Comparison of ENCODE assay signal across 19 mouse cellular contexts in the genomic region with DNA sequence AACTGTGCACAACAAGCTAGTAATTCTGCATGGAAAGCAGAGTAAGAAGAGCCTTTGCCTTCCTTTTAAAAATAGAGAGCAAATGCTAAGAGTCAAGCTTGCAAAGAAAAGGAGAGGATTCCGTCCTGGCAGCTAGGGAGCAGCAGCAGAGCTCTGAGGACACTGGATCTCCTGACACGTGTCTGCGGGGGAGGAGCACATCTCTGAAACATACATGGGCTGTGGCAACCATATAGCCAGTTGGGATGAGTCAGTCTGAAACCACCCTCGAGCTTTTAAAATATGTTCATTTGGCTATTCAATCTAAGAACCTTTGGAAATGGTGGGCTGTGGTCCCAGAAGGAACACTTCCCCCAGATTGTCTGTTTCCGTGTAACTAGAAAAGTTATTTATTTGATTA.
A peak's percentile ranks its signal among the peaks of the same experiment; 100 is the strongest.
DNase-seq lines count a peak whose midpoint lies in the region; ATAC-seq and TF ChIP-seq lines count a peak whose summit lies in the region.
"Had no signal": no experiment of that assay in that cellular context is flagged by ENCODE, and none has a peak within 500 bp of the region (broad histone marks: within the 10 kb centered on the region; RNA-seq: fewer than 3 reads in every experiment).

No protein-coding gene starts in this region.

- 87% methylated on average over 5 of the region's 5 CpGs for WGBS in midbrain, postnatal 0 days

- no peak overlapping the region for H3K4me3 ChIP-seq in midbrain, postnatal 0 days (ENCODE audit: low read depth, low read length)
- H3K4me3 ChIP-seq: heart, embryonic 13.5 days; hindbrain, embryonic 13.5 days; neural tube, embryonic 13.5 days had no signal

- H3K4me1 ChIP-seq in midbrain, postnatal 0 days (ENCODE audit: insufficient read depth, low read length): no peaks in the 10 kb centered on the region
- H3K4me1 ChIP-seq: hindbrain, embryonic 13.5 days; neural tube, embryonic 13.5 days had no signal

- ATAC-seq in midbrain, postnatal 0 days (ENCODE audit: low FRiP score): no peak
- ATAC-seq: activated CD4-positive, CD25-positive, alpha-beta regulatory T cell, adult 4 months; CD4-positive, CD25-positive, alpha-beta regulatory T cell, adult 4 months had no signal

- no peak for TF ChIP-seq CTCF in midbrain, postnatal 0 days (IDR thresholded peaks at IDR 0.05)

- H3K4me2 ChIP-seq in midbrain, postnatal 0 days (ENCODE audit: low read depth, low read length, poor library complexity, severe bottlenecking): no peak overlapping the region
- H3K4me2 ChIP-seq: heart, embryonic 13.5 days; hindbrain, embryonic 13.5 days; neural tube, embryonic 13.5 days had no signal

- no peak overlapping the region for H3K27ac ChIP-seq in midbrain, postnatal 0 days (ENCODE audit: low read depth, low read length)
- H3K27ac ChIP-seq: heart, embryonic 13.5 days; hindbrain, embryonic 13.5 days; neural tube, embryonic 13.5 days had no signal

- DNase-seq in adipocyte (ENCODE audit: low spot score): peak; percentile 67
- peak; percentile 13 to 55 for DNase-seq in frontal cortex, adult 2 months (ENCODE audit: extremely low spot score in 1 of 2, low spot score in 1 of 2)
- DNase-seq in layer of hippocampus, postnatal 10 days (ENCODE audit: low spot score in 2 of 2): peak; percentile 9 to 22
- peak; percentile 23 to 58 for DNase-seq in right cerebral cortex, adult 2 months (ENCODE audit: low spot score in 2 of 2)
- DNase-seq in heart, postnatal 25 days (ENCODE audit: low spot score): no peak
- no peak for DNase-seq in heart, postnatal 14 days
- DNase-seq in heart, adult 11 months: no peak
- no peak for DNase-seq in midbrain, postnatal 0 days (ENCODE audit: low spot score)
- DNase-seq: cerebellum, adult 11 months; cerebellum, postnatal 36 days; gastrocnemius, postnatal 25 days; kidney, adult 2 months; lung, adult 18-20 months; thymus, postnatal 4 days had no signal

- peaks cover 54% of the 10 kb centered on the region for H3K36me3 ChIP-seq in midbrain, postnatal 0 days (ENCODE audit: insufficient read depth, low read length)

- intact Hi-C loops in heart, postnatal 25 days (cut with DNase I): no loop called here
- intact Hi-C loops in heart, postnatal 14 days (cut with DNase I): no loop called here

- H3K9ac ChIP-seq in midbrain, postnatal 0 days (replicated peaks; ENCODE audit: low read length, poor library complexity, severe bottlenecking): no peak overlapping the region
- H3K9ac ChIP-seq: heart, embryonic 13.5 days; hindbrain, embryonic 13.5 days; neural tube, embryonic 13.5 days had no signal

- no peaks in the 10 kb centered on the region for H3K9me3 ChIP-seq in midbrain, postnatal 0 days (ENCODE audit: low read length)
- H3K9me3 ChIP-seq: neural tube, embryonic 13.5 days had no signal

- H3K27me3 ChIP-seq in midbrain, postnatal 0 days (ENCODE audit: insufficient read depth, low read length): no peaks in the 10 kb centered on the region
- H3K27me3 ChIP-seq: heart, embryonic 13.5 days; hindbrain, embryonic 13.5 days; neural tube, embryonic 13.5 days had no signal

Comparison
In these comparisons a context has a peak if more than half of its experiments do, and no peak if none do; other contexts are left out.
1. DNase-seq: peak in adipocyte (single experiment), frontal cortex, adult 2 months (2 of 2), layer of hippocampus, postnatal 10 days (2 of 2) and right cerebral cortex, adult 2 months (2 of 2); none in heart, postnatal 25 days (single experiment), heart, postnatal 14 days (0 of 2), heart, adult 11 months (single experiment) and midbrain, postnatal 0 days (single experiment).